Mouse (Mus musculus) brain, embryonic 14.5 days (tissue): ENCODE measurements around the gene Ctnna2. TPM values are rescaled to one million over a fixed set of nuclear protein-coding genes. Genes with fewer than 3 reads are reported as not detected.

ENCODE experiments used
- DNase-seq: peaks from one replicate; pipeline ENCODE4 v3.0.0-alpha.2; 2011; ENCODE audit warnings: low read depth
- CTCF ChIP-seq: fragments of 200-500 bp; IDR thresholded peaks from 2 replicates; pipeline ENCODE4 v1.5.1; 2012; ENCODE audit warnings: inconsistent platforms, mild to moderate bottlenecking, moderate library complexity, borderline replicate concordance; ENCODE audit not compliant: insufficient read depth, insufficient read length; ENCODE audit errors: extremely low read depth
- POLR2A ChIP-seq: fragments of 200-500 bp; IDR thresholded peaks from 2 replicates; pipeline ENCODE4 v1.6.1; 2012; ENCODE audit warnings: mild to moderate bottlenecking, inconsistent platforms, borderline replicate concordance; ENCODE audit not compliant: poor library complexity, insufficient read depth, insufficient read length, severe bottlenecking; ENCODE audit errors: extremely low read depth
- polyA plus RNA-seq: library from polyadenylated mRNA; depleted of rRNA; stranded (reverse); fragments of >200 nt; gene quantifications from 2 replicates; pipeline ENCODE4 v1.2.3, GENCODE M21; 2012

Ctnna2 gene
- polyA plus RNA-seq, 1 experiment, result 150 TPM

DNA sequence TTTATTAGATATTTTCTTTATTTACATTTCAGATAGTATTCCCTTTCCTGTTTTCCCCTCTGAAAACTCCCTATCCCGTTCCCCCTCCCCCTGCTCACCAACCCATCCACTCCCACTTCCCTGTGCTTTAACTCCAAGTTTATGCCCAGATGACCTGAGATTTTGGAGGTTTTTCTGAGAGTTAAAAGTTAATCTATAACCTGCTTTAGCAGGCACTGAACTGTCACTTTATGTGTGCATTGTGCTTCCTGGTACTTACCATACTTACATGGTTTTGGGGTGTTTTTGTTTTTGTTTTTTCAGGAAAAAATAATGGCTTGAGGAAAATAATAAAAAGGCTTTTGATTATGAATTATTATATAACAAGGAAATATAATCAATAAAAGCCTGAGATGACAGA lies 292.3 kb downstream of the Ctnna2 start:
- no peak for DNase-seq
- TF ChIP-seq POLR2A (no peak), CTCF (no peak)

- TF ChIP-seq CTCF (peak; percentile 79), POLR2A (no peak)
- peak; percentile 76 for DNase-seq
Observed at GRCm38 (mm10) chr6:77650127-77650526, 329.4 kb downstream of the Ctnna2 start.

- DNase-seq, result peak; percentile 64
- TF ChIP-seq POLR2A, result no peak
- no peak for TF ChIP-seq CTCF
Observed at GRCm38 (mm10) chr6:77644591-77644990, 334.9 kb downstream of the Ctnna2 start.

GRCm38 (mm10) chr6:77638784-77639183 lies 340.7 kb downstream of the Ctnna2 start:
- TF ChIP-seq CTCF (peak; percentile 18; the same call in 1 of the 2 replicates), POLR2A (no peak)
- DNase-seq, result peak; percentile 61

- DNase-seq, result peak; percentile 87
- no peak for TF ChIP-seq POLR2A
- TF ChIP-seq CTCF, result peak; percentile 91
Observed at GRCm38 (mm10) chr6:77633997-77634396, 345.5 kb downstream of the Ctnna2 start.

DNA sequence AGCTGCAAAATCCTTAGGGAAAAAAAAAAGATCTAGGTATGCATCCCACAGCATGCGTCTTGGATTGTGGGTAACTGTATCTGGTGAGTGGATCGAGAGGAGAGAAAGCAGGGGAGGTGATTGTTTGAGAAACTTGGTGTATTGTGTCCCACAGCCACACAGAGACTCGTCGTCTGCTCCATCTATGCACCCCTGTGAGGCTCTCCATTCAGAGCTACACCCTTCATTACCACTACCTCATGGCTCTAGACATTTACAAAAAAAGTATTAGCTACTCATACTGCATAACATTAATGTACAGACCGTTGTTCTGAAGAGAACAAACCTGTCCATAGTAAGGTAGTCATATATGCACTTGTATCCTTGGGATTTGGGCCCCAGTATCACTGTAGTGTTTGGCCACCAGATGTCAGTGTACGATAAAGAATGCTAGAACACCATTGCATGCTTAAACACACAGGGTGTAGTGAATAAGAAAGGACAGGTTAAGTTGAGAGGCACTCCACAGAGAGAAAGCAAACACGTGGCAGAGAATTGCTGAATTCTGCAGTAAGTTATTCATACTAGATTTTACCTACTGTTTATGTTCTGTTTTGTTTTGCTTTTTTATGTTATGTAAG lies 350.8 kb downstream of the Ctnna2 start:
- peak; percentile 81 for DNase-seq
- TF ChIP-seq POLR2A, result no peak
- peak; percentile 65; the same call in 1 of the 2 replicates for TF ChIP-seq CTCF

GRCm38 (mm10) chr6:77604642-77605392 lies 374.7 kb downstream of the Ctnna2 start:
- no peak for TF ChIP-seq CTCF
- TF ChIP-seq POLR2A, result no peak
- no peak for DNase-seq

DNA sequence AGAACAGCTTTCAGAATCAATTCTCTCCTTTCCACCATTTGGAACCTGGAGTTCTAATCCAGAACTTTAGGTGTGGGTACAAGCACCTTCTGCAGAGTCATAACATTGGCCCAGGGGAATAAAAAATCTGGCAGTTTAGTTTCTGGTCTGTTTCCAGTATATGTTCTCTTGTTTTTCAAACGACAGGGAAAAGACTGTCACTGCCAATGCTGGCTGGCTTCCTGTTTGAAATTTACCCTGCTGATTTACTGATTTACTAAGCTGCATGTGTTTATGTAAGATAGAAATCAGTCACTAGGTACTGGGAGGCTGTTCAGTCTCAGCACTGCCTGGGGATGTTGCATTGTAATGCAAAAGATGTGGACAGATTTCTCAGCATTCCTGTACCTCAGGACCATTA lies 375.6 kb downstream of the Ctnna2 start:
- peak; percentile 73 for DNase-seq
- no peak for TF ChIP-seq CTCF
- no peak for TF ChIP-seq POLR2A

GRCm38 (mm10) chr6:77599244-77599643 lies 380.3 kb downstream of the Ctnna2 start:
- DNase-seq, result peak; percentile 31
- TF ChIP-seq POLR2A, result no peak
- peak; percentile 25; the same call in 1 of the 2 replicates for TF ChIP-seq CTCF

- TF ChIP-seq CTCF (peak; percentile 48; the same call in 1 of the 2 replicates), POLR2A (no peak)
- DNase-seq, result peak; percentile 50
Observed at GRCm38 (mm10) chr6:77582568-77582967, 396.9 kb downstream of the Ctnna2 start.

- no peak for DNase-seq
- no peak for TF ChIP-seq POLR2A
- no peak for TF ChIP-seq CTCF
Observed at GRCm38 (mm10) chr6:77580926-77581325, 398.6 kb downstream of the Ctnna2 start.

- no peak for TF ChIP-seq CTCF
- no peak for TF ChIP-seq POLR2A
- peak; percentile 64 for DNase-seq
Observed at GRCm38 (mm10) chr6:77578612-77579011, 400.9 kb downstream of the Ctnna2 start.

DNA sequence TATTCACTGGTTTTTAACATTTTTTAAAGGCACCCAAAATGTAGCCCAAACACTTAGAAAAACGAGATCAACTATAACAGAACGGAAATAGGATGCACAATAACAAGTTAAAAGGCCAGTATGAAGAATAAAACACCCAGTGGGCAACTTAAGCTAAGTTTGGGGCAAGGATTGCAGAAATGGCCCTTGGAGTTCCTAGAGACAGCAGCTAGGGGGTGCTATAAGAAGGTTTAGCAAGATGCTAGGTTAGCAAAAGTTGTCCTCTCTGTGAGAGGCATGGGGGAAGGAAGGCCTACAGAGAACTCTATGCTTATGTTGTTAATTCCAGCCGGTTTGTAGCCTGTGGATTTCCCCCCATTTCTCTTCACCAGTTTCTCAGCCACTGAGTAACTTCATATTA lies 401.9 kb downstream of the Ctnna2 start:
- DNase-seq, result no peak
- no peak for TF ChIP-seq POLR2A
- TF ChIP-seq CTCF, result peak; percentile 26; the same call in 1 of the 2 replicates
